Comparison of ENCODE assay signal across 17 mouse cellular contexts in the genomic region with DNA sequence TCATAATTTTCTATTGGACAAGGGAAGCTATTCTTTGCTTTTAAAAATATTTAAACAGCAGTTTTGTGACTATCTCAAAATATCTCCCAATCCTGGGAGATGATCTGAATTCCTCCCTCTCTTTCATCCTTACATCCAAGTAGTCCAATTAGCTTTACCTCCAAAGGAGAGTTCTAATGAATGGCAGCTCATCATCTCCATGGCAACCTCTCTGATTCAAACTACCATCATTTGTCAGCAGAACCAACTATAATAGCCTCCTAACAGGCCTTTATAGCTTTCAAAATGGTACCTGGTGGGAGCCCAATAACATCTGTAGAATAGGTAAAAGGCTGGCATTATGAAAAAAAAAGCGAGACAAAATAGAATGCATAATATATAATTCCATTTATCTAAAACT.
"Had no signal": no experiment of that assay in that cellular context is flagged by ENCODE, and none has a peak within 500 bp of the region (broad histone marks: within the 10 kb centered on the region; RNA-seq: fewer than 3 reads in every experiment).

No protein-coding gene starts in this region.

- H3K4me1 ChIP-seq: midbrain, embryonic 10.5 days; midbrain, embryonic 13.5 days; neural tube, embryonic 13.5 days; neural tube, embryonic 15.5 days had no signal

- DNase-seq: lung, adult 18-20 months; lung, embryonic 14.5 days; lung, postnatal 10 days; lung, postnatal 4 days; retina, postnatal 1 day; right cerebral cortex, adult 18-20 months; right cerebral cortex, postnatal 25 days; right cerebral cortex, postnatal 4 days; spleen, adult 18-20 months; thymus, adult 18-20 months; thymus, postnatal 14 days; thymus, postnatal 36 days had no signal

- H3K36me3 ChIP-seq: midbrain, embryonic 10.5 days; midbrain, embryonic 13.5 days; neural tube, embryonic 13.5 days; neural tube, embryonic 15.5 days had no signal

- H3K9ac ChIP-seq: lung, embryonic 14.5 days; midbrain, embryonic 13.5 days; neural tube, embryonic 13.5 days; neural tube, embryonic 15.5 days had no signal

- ATAC-seq: midbrain, embryonic 13.5 days had no signal

- H3K4me3 ChIP-seq: midbrain, embryonic 10.5 days; midbrain, embryonic 13.5 days; myocyte; neural tube, embryonic 13.5 days; neural tube, embryonic 15.5 days had no signal

- H3K4me2 ChIP-seq: lung, embryonic 14.5 days; midbrain, embryonic 13.5 days; neural tube, embryonic 13.5 days; neural tube, embryonic 15.5 days had no signal

- H3K27ac ChIP-seq: midbrain, embryonic 10.5 days; midbrain, embryonic 13.5 days; neural tube, embryonic 13.5 days; neural tube, embryonic 15.5 days had no signal

- H3K9me3 ChIP-seq: midbrain, embryonic 10.5 days; midbrain, embryonic 13.5 days; neural tube, embryonic 13.5 days; neural tube, embryonic 15.5 days had no signal

- H3K27me3 ChIP-seq: midbrain, embryonic 13.5 days; neural tube, embryonic 13.5 days; neural tube, embryonic 15.5 days had no signal
